14 mouse cellular contexts compared by ENCODE assay signal in the genomic region with DNA sequence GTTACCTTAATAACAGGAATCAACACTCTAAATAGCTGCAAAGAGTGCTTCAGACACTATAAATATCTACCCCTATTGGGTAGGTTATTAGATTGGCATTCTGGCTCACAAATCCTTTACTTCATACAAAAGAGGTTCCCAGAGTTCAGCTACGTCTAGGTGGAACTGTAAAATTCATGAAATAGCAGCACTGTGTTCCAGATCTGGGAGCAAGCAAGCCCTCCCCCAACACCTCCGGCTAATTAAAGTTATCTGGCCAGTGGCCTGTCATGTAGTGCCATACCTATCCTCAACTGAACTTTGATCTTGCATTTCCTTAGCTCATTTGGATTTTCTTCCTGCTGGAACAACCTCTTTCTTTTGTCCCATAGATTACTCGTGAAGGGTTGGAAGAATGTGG.
"Had no signal": no experiment of that assay in that cellular context is flagged by ENCODE, and none has a peak within 500 bp of the region (broad histone marks: within the 10 kb centered on the region; RNA-seq: fewer than 3 reads in every experiment).

No protein-coding gene starts in this region.

- H3K27me3 ChIP-seq: limb, embryonic 12.5 days; liver, embryonic 13.5 days; lung, embryonic 15.5 days; megakaryocyte, embryonic 14.5 days; midbrain, embryonic 15.5 days; neural tube, embryonic 12.5 days had no signal

- H3K4me2 ChIP-seq: limb, embryonic 12.5 days; liver, embryonic 13.5 days; lung, embryonic 15.5 days; midbrain, embryonic 11.5 days; midbrain, embryonic 15.5 days; neural tube, embryonic 12.5 days had no signal

- DNase-seq: liver; liver, embryonic 13.5 days; liver, postnatal 0 days; lung, postnatal 14 days; thymus, postnatal 4 days had no signal

- H3K4me3 ChIP-seq: layer of hippocampus, adult 2 months; limb, embryonic 12.5 days; liver, embryonic 13.5 days; lung, embryonic 15.5 days; megakaryocyte, embryonic 14.5 days; midbrain, embryonic 15.5 days; neural tube, embryonic 12.5 days had no signal

- H3K9ac ChIP-seq: limb, embryonic 12.5 days; liver, embryonic 13.5 days; liver, postnatal 0 days; lung, embryonic 15.5 days; midbrain, embryonic 15.5 days; neural tube, embryonic 12.5 days had no signal

- H3K9me3 ChIP-seq: limb, embryonic 12.5 days; liver, embryonic 13.5 days; lung, embryonic 15.5 days; megakaryocyte, embryonic 14.5 days; midbrain, embryonic 15.5 days; neural tube, embryonic 12.5 days had no signal

- H3K27ac ChIP-seq: layer of hippocampus, adult 2 months; limb, embryonic 12.5 days; liver, embryonic 13.5 days; lung, embryonic 15.5 days; macrophage; midbrain, embryonic 15.5 days; neural tube, embryonic 12.5 days; stomach, postnatal 0 days had no signal

- ATAC-seq: liver, postnatal 0 days; midbrain, embryonic 15.5 days had no signal

- H3K36me3 ChIP-seq: limb, embryonic 12.5 days; liver, embryonic 13.5 days; lung, embryonic 15.5 days; midbrain, embryonic 15.5 days; neural tube, embryonic 12.5 days had no signal

- H3K4me1 ChIP-seq: limb, embryonic 12.5 days; liver, embryonic 13.5 days; lung, embryonic 15.5 days; megakaryocyte, embryonic 14.5 days; midbrain, embryonic 15.5 days; neural tube, embryonic 12.5 days had no signal
